Mouse (Mus musculus): ENCODE results near the gene Ttll10.

- no peak for TF ChIP-seq POLR2A (IDR thresholded peaks at IDR 0.05; ENCODE audit: low read depth, low read length)
- TF ChIP-seq CTCF (IDR thresholded peaks at IDR 0.05; ENCODE audit: extremely low read depth, insufficient read length, insufficient replicate concordance, low read depth, low read length) = no peak
These were observed 44.8 kb downstream of the Ttll10 start for GRCm38 (mm10) chr4:156014436-156014835.

Measured in small intestine, adult 2 months (tissue).